Mouse (Mus musculus) hindbrain, embryonic 11.5 days (tissue): ENCODE results near the gene Vezf1. TPM values are rescaled to one million over a fixed set of nuclear protein-coding genes. Genes with fewer than 3 reads are reported as not detected.

Source experiments
- ATAC-seq: fragments of 200-750 bp; cut with Nextera tagmentation; 2 replicates; pipeline ENCODE4 v1.8.0; 2017; ENCODE audit warnings: mild to moderate bottlenecking, moderate TSS enrichment, moderate library complexity; ENCODE audit not compliant: low FRiP score
- DNase-seq: peaks from one replicate; pipeline ENCODE4 v3.0.0-alpha.2; 2015; ENCODE audit warnings: low spot score
- H3K27ac ChIP-seq: fragments of 300-500 bp; sonication (generic); 2 replicates; pipeline ENCODE4 v1.5.1; 2014; ENCODE audit warnings: mild to moderate bottlenecking, low read depth, low read length
- H3K27me3 ChIP-seq: fragments of 300-500 bp; sonication (generic); 2 replicates; pipeline ENCODE4 v1.6.1; 2014; ENCODE audit warnings: mild to moderate bottlenecking, low read length, moderate library complexity, mixed read lengths; ENCODE audit not compliant: control insufficient read depth, insufficient read depth
- H3K36me3 ChIP-seq: fragments of 300-500 bp; sonication (generic); 2 replicates; pipeline ENCODE4 v1.6.1; 2014; ENCODE audit warnings: mild to moderate bottlenecking, low read length, moderate library complexity, mixed read lengths; ENCODE audit not compliant: control insufficient read depth, insufficient read depth
- H3K4me1 ChIP-seq: fragments of 300-500 bp; sonication (generic); replicated peaks from 2 replicates; pipeline ENCODE4 v1.6.1; 2014; ENCODE audit warnings: low read length, mixed read lengths; ENCODE audit not compliant: control insufficient read depth, insufficient read depth
- H3K4me2 ChIP-seq: fragments of 300-500 bp; sonication (generic); replicated peaks from 2 replicates; pipeline ENCODE4 v1.6.1; 2014; ENCODE audit warnings: mild to moderate bottlenecking, low read depth, low read length
- H3K4me3 ChIP-seq: fragments of 300-500 bp; sonication (generic); 2 replicates; pipeline ENCODE4 v1.5.1; 2014; ENCODE audit warnings: low read depth, low read length
- H3K9ac ChIP-seq: fragments of 300-500 bp; sonication (generic); 2 replicates; pipeline ENCODE4 v1.6.1; 2014; ENCODE audit warnings: low read depth, low read length
- H3K9me3 ChIP-seq: fragments of 300-500 bp; sonication (generic); 2 replicates; pipeline ENCODE4 v1.6.1; 2016; ENCODE audit warnings: low read length; ENCODE audit not compliant: control insufficient read depth
- WGBS: fragments of 180-500 bp; shearing (Covaris S2); extraction: QIAGEN DNeasy Blood & Tissue Kit; methylation state at CpG from one replicate; pipeline ENCODE4 v1.1.7; 2014; 5-methylcytosine and 5-hydroxymethylcytosine counted together
- polyA plus RNA-seq: library from polyadenylated mRNA; unstranded; fragments of >200 nt; fragmentation: Nextera tagmentation; extraction: Ambion mirVana; gene quantifications from 2 replicates; pipeline ENCODE4 v1.2.1, GENCODE M21; 2014

Vezf1 gene
- polyA plus RNA-seq, 1 experiment from 2014 or later, result 80.7 TPM

DNA sequence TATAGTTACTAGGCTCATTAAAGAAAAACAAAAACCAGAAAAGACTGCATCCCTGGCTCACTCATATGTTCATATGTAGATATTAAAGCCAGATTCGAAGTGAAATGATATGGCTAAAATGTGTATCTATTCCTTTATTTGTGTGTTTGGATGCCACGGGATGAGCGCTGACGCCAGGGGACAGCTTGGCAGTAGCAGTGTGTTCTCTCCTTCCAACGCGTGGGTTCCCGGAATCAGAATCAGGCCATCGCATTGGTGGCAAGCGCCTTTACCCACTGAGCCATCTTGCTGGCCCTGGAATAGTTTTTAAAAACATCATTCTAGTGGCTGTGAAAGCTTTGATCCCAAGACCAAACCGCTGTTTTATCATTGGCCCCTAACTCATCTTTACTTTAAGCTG is 61.9 kb downstream of the Vezf1 start:
- 96% methylated on average over 10 of the region's 10 CpGs for WGBS
- Histone ChIP-seq H3K4me1 (0 out of 2 replicates have a peak, but pooled peaks cover 8% of the 10 kb centered on the region), H3K27ac (no peak overlapping the region), H3K4me3 (no peak overlapping the region), H3K4me2 (no peak overlapping the region), H3K9ac (no peak overlapping the region), H3K9me3 (no peaks in the 10 kb centered on the region), H3K36me3 (no peaks in the 10 kb centered on the region), H3K27me3 (no peaks in the 10 kb centered on the region)
- ATAC-seq (no peak), DNase-seq (no peak)

- no peak for DNase-seq
- WGBS, result 67% methylated on average over 8 of the region's 8 CpGs
- ATAC-seq, result no peak
These were observed 63.8 kb downstream of the Vezf1 start for GRCm38 (mm10) chr11:88131847-88132246.

More at GRCm38 (mm10) chr11:88131847-88132246, 63.8 kb downstream of the Vezf1 start:
- no peaks in the 10 kb centered on the region for H3K27me3 ChIP-seq
- H3K36me3 ChIP-seq, result no peaks in the 10 kb centered on the region
- no peaks in the 10 kb centered on the region for H3K9me3 ChIP-seq
- H3K9ac ChIP-seq, result no peak overlapping the region
- H3K27ac ChIP-seq, result peak overlapping the region; percentile 1; the same call in 1 of the 2 replicates
- no peak overlapping the region for H3K4me2 ChIP-seq
- H3K4me3 ChIP-seq, result no peak overlapping the region
- 0 out of 2 replicates have a peak, but pooled peaks cover 2% of the 10 kb centered on the region for H3K4me1 ChIP-seq

Other genes with a start within 250 kb of the Vezf1 start
- gene Lpo, start 240.0 kb upstream of the Vezf1 start, polyA plus RNA-seq, result 0.70 and 0.73 TPM in 2 replicates
- 13.2 and 16.2 TPM in 2 replicates for gene Mks1, start 215.1 kb upstream of the Vezf1 start, polyA plus RNA-seq
- gene Epx, start 192.7 kb upstream of the Vezf1 start, polyA plus RNA-seq, result 0.07 TPM in 1 of 2 replicates, not detected in the other
- gene Olfr462, start 176.0 kb upstream of the Vezf1 start, polyA plus RNA-seq, result not detected in 2 replicates
- gene Olfr463, start 170.9 kb upstream of the Vezf1 start, polyA plus RNA-seq, result not detected in 2 replicates
- not detected in 2 replicates for gene Olfr464, start 147.3 kb upstream of the Vezf1 start, polyA plus RNA-seq
- 25.4 and 26.1 TPM in 2 replicates for gene Dynll2, start 80.7 kb upstream of the Vezf1 start, polyA plus RNA-seq
- 493 and 503 TPM in 2 replicates for gene Srsf1, start 20.9 kb upstream of the Vezf1 start, polyA plus RNA-seq
- gene Cuedc1, start 29.8 kb downstream of the Vezf1 start, polyA plus RNA-seq, result 17.6 TPM in 2 replicates
- gene Mrps23, start 136.1 kb downstream of the Vezf1 start, polyA plus RNA-seq, result 83.2 and 84.5 TPM in 2 replicates
- 9.8 and 10.0 TPM in 2 replicates for gene Ccdc182, start 225.8 kb downstream of the Vezf1 start, polyA plus RNA-seq